Mouse (Mus musculus) megakaryocyte, embryonic 14.5 days (primary cell): ENCODE measurements around the gene Tfcp2l1.

ENCODE experiments used
- FLI1 ChIP-seq: IDR thresholded peaks from 2 replicates; pipeline ENCODE4 v1.6.1; 2012; ENCODE audit warnings: low read length, inconsistent platforms, mixed read lengths
- GATA1 ChIP-seq: IDR thresholded peaks from 3 replicates; pipeline ENCODE4 v1.6.1; 2012; ENCODE audit warnings: mixed read lengths, low read length, inconsistent platforms, borderline replicate concordance

GRCm38 (mm10) chr1:118681980-118682379, 54.2 kb downstream of the Tfcp2l1 start:
- TF ChIP-seq GATA1, result no peak
- TF ChIP-seq FLI1, result no peak
